Comparison of ENCODE assay signal across 22 mouse cellular contexts in genomic region chr7:54008684-54009083, GRCm38 (mm10).
DNase-seq lines count a peak whose midpoint lies in the region; ATAC-seq and TF ChIP-seq lines count a peak whose summit lies in the region.
"Had no signal": no experiment of that assay in that cellular context is flagged by ENCODE, and none has a peak within 500 bp of the region (broad histone marks: within the 10 kb centered on the region; RNA-seq: fewer than 3 reads in every experiment).

No protein-coding gene starts in this region.

- peak; percentile 6 for DNase-seq in adrenal gland, postnatal 10 days
- no peak for DNase-seq in adrenal gland, adult 8-10 months
- peak; percentile 14 for DNase-seq in forebrain, postnatal 0 days
- peak; percentile 9 to 15 for DNase-seq in kidney, postnatal 4 days
- no peak for DNase-seq in kidney, adult 11 months
- peak; percentile 62 for DNase-seq in brain, embryonic 14.5 days (ENCODE audit: low read depth)
- DNase-seq: cerebellum, adult 8-10 months; kidney, adult 2 months; lung, postnatal 4 days; right cerebral cortex, postnatal 25 days; thymus, adult 18-20 months; thymus, postnatal 4 days had no signal

- no peak overlapping the region for H3K4me2 ChIP-seq in forebrain, postnatal 0 days (ENCODE audit: low read depth)
- no peak overlapping the region for H3K4me2 ChIP-seq in forebrain, embryonic 15.5 days (replicated peaks)
- H3K4me2 ChIP-seq: hindbrain, embryonic 15.5 days; limb, embryonic 12.5 days; liver, embryonic 12.5 days; lung, embryonic 15.5 days; midbrain, embryonic 11.5 days had no signal

- no peak overlapping the region for H3K27ac ChIP-seq in forebrain, postnatal 0 days (ENCODE audit: low read depth, low read length)
- H3K27ac ChIP-seq in forebrain, embryonic 15.5 days (replicated peaks) = no peak overlapping the region
- H3K27ac ChIP-seq: hindbrain, embryonic 15.5 days; limb, embryonic 12.5 days; liver, embryonic 12.5 days; lung, embryonic 15.5 days had no signal

- no peak for ATAC-seq in forebrain, postnatal 0 days
- no peak for ATAC-seq in forebrain, embryonic 15.5 days (replicated peaks)
- ATAC-seq in megakaryocyte-erythroid progenitor cell, adult 5-6 weeks (replicated peaks; ENCODE audit: low FRiP score, low TSS enrichment, poor library complexity, severe bottlenecking) = no peak
- ATAC-seq: forebrain, embryonic 16.5 days; liver, embryonic 12.5 days had no signal

- no peak overlapping the region for H3K4me3 ChIP-seq in forebrain, postnatal 0 days (ENCODE audit: low read depth, low read length)
- no peak overlapping the region for H3K4me3 ChIP-seq in forebrain, embryonic 15.5 days
- H3K4me3 ChIP-seq: hindbrain, embryonic 15.5 days; limb, embryonic 12.5 days; liver, embryonic 12.5 days; lung, embryonic 15.5 days; myocyte had no signal

- no peaks in the 10 kb centered on the region for H3K27me3 ChIP-seq in forebrain, postnatal 0 days (ENCODE audit: insufficient read depth, low read length)
- no peaks in the 10 kb centered on the region for H3K27me3 ChIP-seq in forebrain, embryonic 15.5 days
- H3K27me3 ChIP-seq: hindbrain, embryonic 15.5 days; limb, embryonic 12.5 days; liver, embryonic 12.5 days; lung, embryonic 15.5 days had no signal

- no peaks in the 10 kb centered on the region for H3K36me3 ChIP-seq in forebrain, postnatal 0 days (ENCODE audit: insufficient read depth)
- H3K36me3 ChIP-seq in forebrain, embryonic 15.5 days = no peaks in the 10 kb centered on the region
- H3K36me3 ChIP-seq: G1E; hindbrain, embryonic 15.5 days; limb, embryonic 12.5 days; liver, embryonic 12.5 days; lung, embryonic 15.5 days had no signal

- no peaks in the 10 kb centered on the region for H3K4me1 ChIP-seq in forebrain, postnatal 0 days (ENCODE audit: insufficient read depth)
- no peaks in the 10 kb centered on the region for H3K4me1 ChIP-seq in forebrain, embryonic 15.5 days
- H3K4me1 ChIP-seq: hindbrain, embryonic 15.5 days; limb, embryonic 12.5 days; liver, embryonic 12.5 days; lung, embryonic 15.5 days had no signal

- 72% methylated on average over 3 of the region's 3 CpGs for WGBS in forebrain, postnatal 0 days
- WGBS in forebrain, embryonic 15.5 days = 77% methylated on average over 3 of the region's 3 CpGs

- H3K9me3 ChIP-seq in forebrain, postnatal 0 days (ENCODE audit: low read length) = no peaks in the 10 kb centered on the region
- no peaks in the 10 kb centered on the region for H3K9me3 ChIP-seq in forebrain, embryonic 15.5 days
- H3K9me3 ChIP-seq: hindbrain, embryonic 15.5 days; limb, embryonic 12.5 days; liver, embryonic 12.5 days; lung, embryonic 15.5 days had no signal

- peak; percentile 35 for TF ChIP-seq CTCF in forebrain, postnatal 0 days (IDR thresholded peaks at IDR 0.05; ENCODE audit: low read depth)
- peak; percentile 50; the same call in 1 of the 2 replicates for TF ChIP-seq CTCF in brain, embryonic 14.5 days (IDR thresholded peaks at IDR 0.05; ENCODE audit: borderline replicate concordance, extremely low read depth, insufficient read depth, insufficient read length)

- no peak for TF ChIP-seq POLR2A in brain, embryonic 14.5 days (IDR thresholded peaks at IDR 0.05; ENCODE audit: borderline replicate concordance, extremely low read depth, insufficient read depth, insufficient read length, poor library complexity, severe bottlenecking)

- no peak overlapping the region for H3K9ac ChIP-seq in forebrain, postnatal 0 days
- H3K9ac ChIP-seq in forebrain, embryonic 15.5 days (replicated peaks) = no peak overlapping the region
- H3K9ac ChIP-seq: hindbrain, embryonic 15.5 days; limb, embryonic 12.5 days; liver, embryonic 12.5 days; lung, embryonic 15.5 days had no signal

Comparison
In these comparisons a context has a peak if more than half of its experiments do, and no peak if none do; other contexts are left out.
1. DNase-seq: peak in adrenal gland, postnatal 10 days (single experiment), forebrain, postnatal 0 days (single experiment), kidney, postnatal 4 days (2 of 2) and brain, embryonic 14.5 days (single experiment); none in adrenal gland, adult 8-10 months (single experiment) and kidney, adult 11 months (single experiment).